Mouse (Mus musculus) heart, postnatal 0 days (tissue): ENCODE data around the gene Rabif. TPM values are rescaled to one million over a fixed set of nuclear protein-coding genes. Genes with fewer than 3 reads are reported as not detected.
A peak's percentile ranks its signal among the peaks of the same experiment; 100 is the strongest.
"Not testable (repeated sequence)": the region's sequence is repeated elsewhere in the genome, so short reads cannot be mapped to it uniquely, and the experiment has no call there.

Source experiments
- ATAC-seq: fragments of 200-750 bp; cut with Nextera tagmentation; 2 replicates; pipeline ENCODE4 v1.8.0; 2017; ENCODE audit warnings: low read depth, moderate number of reproducible peaks, moderate library complexity; ENCODE audit not compliant: insufficient read depth
- DNase-seq: peaks from one replicate; pipeline ENCODE4 v3.0.0-alpha.2; 2016; ENCODE audit warnings: low spot score
- H3K27ac ChIP-seq: fragments of 300-500 bp; sonication (generic); 2 replicates; pipeline ENCODE4 v1.5.1; 2014; ENCODE audit warnings: low read depth, mild to moderate bottlenecking
- H3K27me3 ChIP-seq: fragments of 300-500 bp; sonication (generic); 2 replicates; pipeline ENCODE4 v1.6.1; 2014; ENCODE audit warnings: low read length, mixed read lengths; ENCODE audit not compliant: control insufficient read depth, insufficient read depth
- H3K36me3 ChIP-seq: fragments of 300-500 bp; sonication (generic); replicated peaks from 2 replicates; pipeline ENCODE4 v1.6.1; 2014; ENCODE audit warnings: low read length, mixed read lengths; ENCODE audit not compliant: control insufficient read depth, insufficient read depth
- H3K4me1 ChIP-seq: fragments of 300-500 bp; sonication (generic); 2 replicates; pipeline ENCODE4 v1.6.1; 2014; ENCODE audit warnings: antibody characterized with exemption; ENCODE audit not compliant: control insufficient read depth, insufficient read depth
- H3K4me2 ChIP-seq: fragments of 300-500 bp; sonication (generic); 2 replicates; pipeline ENCODE4 v1.6.1; 2014; ENCODE audit warnings: low read depth, mild to moderate bottlenecking, low read length, moderate library complexity
- H3K4me3 ChIP-seq: fragments of 300-500 bp; sonication (generic); 2 replicates; pipeline ENCODE4 v1.5.1; 2014; ENCODE audit warnings: low read depth, low read length
- H3K9ac ChIP-seq: fragments of 300-500 bp; sonication (generic); replicated peaks from 2 replicates; pipeline ENCODE4 v1.6.1; 2014; ENCODE audit warnings: low read depth, low read length, mixed read lengths
- H3K9me3 ChIP-seq: fragments of 300-500 bp; sonication (generic); replicated peaks from 2 replicates; pipeline ENCODE4 v1.6.1; 2016; ENCODE audit warnings: low read length; ENCODE audit not compliant: control insufficient read depth
- CTCF ChIP-seq: IDR thresholded peaks from 2 replicates; pipeline ENCODE4 v1.5.1; 2016; ENCODE audit warnings: antibody characterized with exemption, control low read depth, low read depth
- EP300 ChIP-seq: IDR thresholded peaks from 2 replicates; pipeline ENCODE4 v1.6.1; 2016; ENCODE audit warnings: antibody characterized with exemption, low read depth
- WGBS: fragments of 180-500 bp; shearing (Covaris S2); extraction: QIAGEN DNeasy Blood & Tissue Kit; methylation state at CpG from one replicate; pipeline ENCODE4 v1.1.7; 2014; 5-methylcytosine and 5-hydroxymethylcytosine counted together
- polyA plus RNA-seq: library from polyadenylated mRNA; unstranded; fragments of >200 nt; fragmentation: Nextera tagmentation; extraction: Ambion mirVana; gene quantifications from 2 replicates; pipeline ENCODE4 v1.2.1, GENCODE M21; 2015
- total RNA-seq: library from RNA; depleted of rRNA; stranded (reverse); fragments of >200 nt; gene quantifications from 2 replicates; pipeline ENCODE4 v1.2.3, GENCODE M21; 2014; ENCODE audit warnings: low replicate concordance

Gene Rabif
- total and polyA plus RNA-seq, 2 experiments from 2014 or later = 14.0 to 21.4 TPM

- 2% methylated on average over 7 of the region's 7 CpGs for WGBS
- H3K36me3 ChIP-seq = no peaks in the 10 kb centered on the region
- peak; percentile 78 for ATAC-seq
- H3K27ac ChIP-seq = no peak overlapping the region
- no peak overlapping the region for H3K9ac ChIP-seq
- no peaks in the 10 kb centered on the region for H3K27me3 ChIP-seq
- no peaks in the 10 kb centered on the region for H3K4me1 ChIP-seq
- H3K4me2 ChIP-seq = no peak overlapping the region
- no peak overlapping the region for H3K4me3 ChIP-seq
- no peaks in the 10 kb centered on the region for H3K9me3 ChIP-seq
- TF ChIP-seq CTCF (peak; percentile 87), EP300 (no peak)
- DNase-seq = peak; percentile 91
Observed at GRCm38 (mm10) chr1:134518677-134519076, 24.2 kb downstream of the Rabif start.

GRCm38 (mm10) chr1:134519201-134519600 lies 24.8 kb downstream of the Rabif start:
- not testable (repeated sequence) for H3K27ac ChIP-seq, ATAC-seq

GRCm38 (mm10) chr1:134520001-134520721 lies 25.7 kb downstream of the Rabif start:
- H3K4me2 ChIP-seq = no peak overlapping the region
- H3K9ac ChIP-seq = no peak overlapping the region
- DNase-seq (no peak), ATAC-seq (no peak)
- no peak overlapping the region for H3K4me3 ChIP-seq
- no peaks in the 10 kb centered on the region for H3K27me3 ChIP-seq
- no peaks in the 10 kb centered on the region for H3K9me3 ChIP-seq
- TF ChIP-seq EP300 = no peak
- no peak for TF ChIP-seq CTCF
- no peaks in the 10 kb centered on the region for H3K4me1 ChIP-seq
- H3K27ac ChIP-seq = no peak overlapping the region
- 54% methylated on average over 8 of the region's 8 CpGs for WGBS
- H3K36me3 ChIP-seq = no peaks in the 10 kb centered on the region

More at GRCm38 (mm10) chr1:134519201-134519600, 24.8 kb downstream of the Rabif start:
- H3K4me1 ChIP-seq, DNase-seq, H3K36me3 ChIP-seq, H3K27me3 ChIP-seq, H3K9ac ChIP-seq, H3K4me2 ChIP-seq, H3K9me3 ChIP-seq, H3K4me3 ChIP-seq: not testable (repeated sequence)
- 80% methylated on average over 5 of the region's 5 CpGs for WGBS

- no peaks in the 10 kb centered on the region for H3K36me3 ChIP-seq
- H3K4me2 ChIP-seq = no peak overlapping the region
- WGBS = 69% methylated on average over 7 of the region's 7 CpGs
- H3K9me3 ChIP-seq = no peaks in the 10 kb centered on the region
- H3K27me3 ChIP-seq = no peaks in the 10 kb centered on the region
- TF ChIP-seq EP300 = no peak
- TF ChIP-seq CTCF = no peak
- H3K27ac ChIP-seq = no peak overlapping the region
- H3K9ac ChIP-seq = no peak overlapping the region
- no peak overlapping the region for H3K4me3 ChIP-seq
- DNase-seq (no peak), ATAC-seq (no peak)
- H3K4me1 ChIP-seq = no peaks in the 10 kb centered on the region
Observed at GRCm38 (mm10) chr1:134521163-134521562, 26.7 kb downstream of the Rabif start.

GRCm38 (mm10) chr1:134522325-134522724 lies 27.9 kb downstream of the Rabif start:
- no peak overlapping the region for H3K4me2 ChIP-seq
- no peak for TF ChIP-seq CTCF
- no peak for TF ChIP-seq EP300
- DNase-seq (no peak), ATAC-seq (no peak)
- WGBS = 63% methylated on average over 2 of the region's 2 CpGs
- no peak overlapping the region for H3K4me3 ChIP-seq
- H3K9ac ChIP-seq = no peak overlapping the region
- no peaks in the 10 kb centered on the region for H3K4me1 ChIP-seq
- no peaks in the 10 kb centered on the region for H3K27me3 ChIP-seq
- H3K27ac ChIP-seq = no peak overlapping the region
- no peaks in the 10 kb centered on the region for H3K9me3 ChIP-seq
- no peaks in the 10 kb centered on the region for H3K36me3 ChIP-seq

GRCm38 (mm10) chr1:134524424-134524823 lies 30.0 kb downstream of the Rabif start:
- Histone ChIP-seq H3K4me3 (no peak overlapping the region), H3K9ac (no peak overlapping the region), H3K27ac (no peak overlapping the region), H3K27me3 (no peaks in the 10 kb centered on the region), H3K4me1 (no peaks in the 10 kb centered on the region), H3K36me3 (no peaks in the 10 kb centered on the region), H3K4me2 (no peak overlapping the region), H3K9me3 (no peaks in the 10 kb centered on the region)
- WGBS = 71% methylated on average over 5 of the region's 5 CpGs
- ATAC-seq = no peak
- TF ChIP-seq EP300 = no peak
- TF ChIP-seq CTCF = peak; percentile 20
- DNase-seq = no peak
